Mouse (Mus musculus) thymus, adult 2 months (tissue): ENCODE measurements around the gene Mdh1.

Source experiments
- CTCF ChIP-seq: fragments of 200-500 bp; IDR thresholded peaks from 2 replicates; pipeline ENCODE4 v1.5.1; 2012; ENCODE audit warnings: mild to moderate bottlenecking, control low read depth, low read length, moderate library complexity, borderline replicate concordance; ENCODE audit not compliant: control insufficient read depth, poor library complexity, insufficient read depth; ENCODE audit errors: extremely low read depth
- POLR2A ChIP-seq: fragments of 200-500 bp; IDR thresholded peaks from 2 replicates; pipeline ENCODE4 v1.6.1; 2012; ENCODE audit warnings: mild to moderate bottlenecking, low read length, control low read depth, moderate library complexity; ENCODE audit not compliant: control insufficient read depth, poor library complexity, insufficient read depth; ENCODE audit errors: extremely low read depth

GRCm38 (mm10) chr11:21602497-21602896 is 30.3 kb upstream of the Mdh1 start:
- TF ChIP-seq POLR2A, result no peak
- TF ChIP-seq CTCF, result no peak
